Mouse (Mus musculus) c-Kit-negative CD71-positive TER-119-positive erythroid progenitor cells, embryonic 14.5 days (primary cell): ENCODE measurements at regions not wholly inside any gene's neighbourhood (a gene's known extent, or its start where the extent isn't known, plus 50 kb on each side); places are given as distances from the start of the nearest gene placed in this dataset.

Experiments used
- DNase-seq: peaks from one replicate; pipeline ENCODE4 v3.0.0-alpha.2; 2013; ENCODE audit warnings: low read depth, low spot score

DNA sequence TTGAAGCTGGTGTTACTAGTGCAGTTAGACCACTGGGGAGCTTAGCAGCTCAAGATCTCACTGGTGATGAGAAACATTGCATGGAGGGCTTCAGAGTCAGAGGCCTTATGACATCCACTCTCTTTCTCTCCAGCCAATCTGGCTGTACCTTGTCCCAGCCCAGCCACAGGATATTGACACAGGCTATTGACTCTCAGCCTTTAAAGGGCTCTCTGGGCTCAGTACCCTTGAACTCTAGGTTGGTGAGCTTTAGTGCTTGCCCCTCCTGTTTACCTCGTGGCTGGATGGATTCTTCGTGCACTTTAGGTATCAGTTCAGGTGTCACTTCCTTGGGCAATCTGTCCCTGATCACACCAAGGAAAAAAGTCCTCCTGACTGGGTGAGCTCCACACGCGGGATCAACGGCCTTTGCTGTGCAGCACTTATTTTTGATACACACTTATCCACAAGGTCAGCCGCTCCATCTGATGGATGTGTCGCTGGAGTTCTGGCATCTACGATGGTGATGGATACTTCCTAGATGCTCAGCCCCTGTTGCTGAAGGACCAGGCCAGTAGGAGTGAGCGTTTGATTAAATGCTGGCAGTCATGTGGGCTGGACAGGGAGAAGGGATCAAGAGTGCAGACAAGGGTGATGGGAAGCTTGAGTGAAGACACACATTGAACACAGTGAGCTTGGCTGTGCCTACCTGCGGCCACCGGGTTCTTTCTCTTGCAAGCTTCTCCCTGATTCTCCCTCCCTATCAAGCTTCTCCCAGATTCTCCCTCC, 177.7 kb downstream of the Snx10 start:
- DNase-seq, result no peak

DNA sequence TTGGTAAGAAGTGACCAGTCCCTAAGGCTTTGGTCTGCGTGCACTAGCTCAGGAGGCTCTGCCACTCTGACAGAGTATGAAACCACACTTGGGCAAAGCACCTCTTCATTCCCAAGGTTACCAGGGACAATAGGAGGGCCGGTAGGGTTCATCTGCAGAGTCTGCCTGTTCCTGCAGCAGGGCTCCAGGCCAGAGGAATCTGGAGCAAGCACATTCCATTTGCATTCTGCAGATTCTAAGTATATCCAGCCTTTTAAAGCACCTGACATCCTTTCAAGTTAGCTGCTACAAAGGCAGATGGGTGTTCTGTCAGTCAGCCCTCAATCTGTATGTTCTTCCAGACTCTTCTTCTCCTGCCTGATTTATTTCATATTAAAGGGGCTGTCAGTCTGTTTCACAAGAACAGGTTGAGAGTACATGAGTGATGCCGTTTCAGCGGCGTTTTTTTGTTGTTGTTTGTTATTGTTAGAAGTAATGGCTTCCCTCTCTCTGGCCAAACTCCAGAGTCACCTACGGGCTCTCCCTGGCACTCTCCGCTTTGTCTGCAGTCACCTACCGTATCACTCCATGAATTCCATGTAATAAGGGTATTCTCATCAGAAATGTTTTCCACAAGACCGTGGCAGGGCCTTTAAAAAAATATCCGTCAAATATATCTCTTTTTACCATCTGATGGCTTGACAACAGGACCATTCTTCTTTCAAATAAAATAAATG, 178.9 kb downstream of the Snx10 start:
- DNase-seq, result no peak

DNA sequence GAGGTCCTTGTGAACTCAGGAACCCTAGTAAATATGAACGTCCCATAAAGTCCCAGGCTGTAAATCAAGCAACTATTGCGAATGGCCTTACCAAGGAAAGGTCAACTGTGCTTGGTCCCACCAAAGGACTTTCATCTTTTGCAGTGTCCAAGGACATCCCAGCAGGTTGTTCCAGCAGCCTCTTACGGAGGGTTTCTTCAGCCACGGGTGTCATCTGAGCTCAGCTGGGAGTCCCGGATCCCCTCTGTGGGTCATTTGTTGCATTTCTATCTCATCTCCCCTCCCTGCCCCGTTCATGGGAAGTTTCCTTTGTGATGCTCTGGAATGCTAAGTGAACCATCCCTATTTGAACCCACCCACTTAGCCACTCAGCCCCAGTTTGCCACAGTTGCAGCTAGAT, 184.3 kb downstream of the Snx10 start:
- no peak for DNase-seq

DNA sequence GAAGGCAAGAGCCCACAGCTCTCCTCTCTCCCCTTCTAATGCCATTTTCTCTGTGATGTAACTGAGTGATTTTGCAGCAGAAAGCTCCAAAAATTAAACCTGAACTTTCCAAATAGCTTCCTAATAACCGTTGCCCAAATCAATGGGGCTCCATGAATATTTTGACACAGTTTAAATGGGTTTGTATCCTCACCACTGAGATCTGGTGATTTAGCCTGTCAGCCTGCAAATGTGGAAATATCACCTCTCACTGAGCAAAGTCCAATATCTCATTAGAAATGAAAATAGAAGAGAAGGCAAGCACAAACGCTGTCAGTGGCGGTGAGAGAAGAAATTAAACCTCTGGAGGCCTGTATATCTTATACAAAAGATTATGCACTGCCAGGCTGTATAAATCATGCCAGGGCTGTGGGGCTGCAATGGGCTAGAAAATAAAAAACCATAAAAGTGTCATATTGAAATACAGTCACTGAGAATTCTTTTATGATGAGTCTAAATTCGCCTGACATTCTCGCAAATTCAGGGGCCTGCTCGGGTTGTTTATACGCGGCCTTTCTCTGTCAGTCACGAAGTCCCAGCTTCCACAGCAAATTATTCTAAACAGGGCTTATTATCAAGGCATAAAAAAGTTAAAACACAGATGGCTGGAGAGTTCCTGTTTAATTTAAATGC, 185.1 kb downstream of the Snx10 start:
- no peak for DNase-seq

DNA sequence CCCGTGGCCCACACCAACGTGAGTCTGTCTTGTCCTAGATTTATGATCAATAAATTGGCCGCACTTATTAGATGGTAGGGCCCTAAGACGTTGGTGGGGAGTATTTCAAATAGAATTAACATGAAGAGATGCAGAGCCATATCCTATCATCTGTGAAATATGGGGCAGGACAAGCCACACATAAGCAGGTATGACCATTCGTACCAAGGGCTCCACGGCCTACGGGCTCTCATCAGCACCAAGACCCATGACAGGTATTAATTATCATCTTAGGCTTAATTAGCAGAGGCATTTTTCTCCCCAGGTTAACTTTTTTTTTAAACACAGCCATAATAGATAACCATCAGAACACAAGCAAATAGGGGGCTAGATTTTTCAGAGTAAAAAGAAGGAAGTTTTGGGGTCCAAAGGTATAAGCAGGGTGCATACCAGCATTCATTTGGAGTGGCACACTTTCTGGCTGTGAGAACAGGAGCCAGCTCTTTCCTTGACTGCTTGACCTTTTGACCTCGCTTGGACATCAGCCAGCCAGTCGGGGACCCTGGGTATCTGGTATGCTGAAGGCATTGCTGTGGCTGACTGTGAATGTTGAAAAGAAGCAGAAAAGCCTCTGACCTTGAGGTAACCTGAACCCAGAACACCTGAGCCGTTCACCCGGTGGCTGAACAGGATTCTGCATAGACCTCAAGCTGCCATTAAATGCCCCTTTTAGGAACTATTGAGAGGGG, 185.8 kb downstream of the Snx10 start:
- DNase-seq, result no peak

DNA sequence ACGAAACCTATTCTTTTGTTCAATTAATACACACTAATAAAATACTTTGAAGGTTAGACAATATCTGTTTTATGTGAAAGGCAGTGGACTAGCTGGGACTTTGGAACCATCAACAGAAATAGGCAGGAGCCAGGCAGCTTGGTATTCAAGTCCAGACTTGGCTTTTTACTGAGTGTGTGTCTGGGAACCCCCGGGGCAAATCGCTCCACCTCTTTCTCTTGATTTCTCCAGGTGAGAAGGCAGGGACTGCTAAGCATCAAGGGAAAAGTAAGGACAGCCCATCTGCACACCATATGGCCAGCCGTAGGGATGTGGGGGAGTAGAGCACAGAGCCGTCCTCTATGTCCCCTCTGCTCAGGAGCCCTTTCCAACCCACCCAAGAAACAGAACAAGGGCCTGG, 186.5 kb downstream of the Snx10 start:
- no peak for DNase-seq

DNA sequence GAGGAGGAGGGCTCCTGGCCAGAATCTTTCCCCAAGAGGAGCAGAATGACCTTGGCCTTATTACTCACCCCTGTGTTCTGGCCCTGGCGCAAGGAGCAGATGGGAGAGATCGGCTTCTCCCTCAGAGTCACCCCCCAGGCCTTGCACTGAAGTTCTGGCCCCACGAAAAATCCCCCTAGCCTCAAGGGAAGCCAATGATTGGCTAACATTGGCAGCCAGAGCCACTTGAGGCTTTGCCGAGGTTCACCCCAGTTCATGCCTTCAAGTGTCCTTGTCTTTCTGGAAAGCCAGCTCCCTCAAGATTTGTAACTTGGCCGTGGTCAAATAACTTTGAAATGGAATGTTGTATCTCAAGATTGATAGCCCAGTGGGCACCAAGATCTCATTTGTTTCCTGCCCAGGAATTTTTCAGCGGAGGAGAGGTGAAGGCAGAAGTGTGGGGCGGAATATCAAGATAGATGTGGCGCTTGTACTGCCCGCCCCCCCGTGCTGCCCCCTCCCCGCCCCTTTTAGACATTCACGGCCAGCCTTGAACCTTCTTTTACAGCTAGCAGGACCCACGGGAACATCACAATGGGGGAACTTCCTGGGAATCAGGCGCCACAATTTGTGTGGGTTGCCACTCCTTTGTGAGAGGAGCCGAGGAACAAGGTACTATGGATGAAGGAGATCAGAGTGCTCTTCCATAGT, 187.4 kb downstream of the Snx10 start:
- no peak for DNase-seq

DNA sequence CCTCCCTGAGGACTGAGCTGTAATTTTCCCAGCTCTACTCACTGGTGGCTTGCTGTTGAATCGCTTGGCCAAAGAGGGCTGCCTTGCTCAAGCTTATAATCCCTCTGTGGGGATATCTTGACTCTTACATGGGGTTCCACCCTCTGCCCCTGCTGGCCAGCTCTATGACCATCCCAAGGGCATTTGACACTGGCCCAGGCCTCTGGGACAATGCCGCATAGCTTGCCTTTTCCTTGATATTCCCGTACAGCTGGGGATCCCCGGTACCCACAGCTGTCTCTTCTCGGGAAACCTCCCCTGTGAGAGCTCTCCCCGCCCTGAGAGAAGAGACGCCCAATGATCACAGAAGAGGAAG, 187.9 kb downstream of the Snx10 start:
- DNase-seq, result no peak

DNA sequence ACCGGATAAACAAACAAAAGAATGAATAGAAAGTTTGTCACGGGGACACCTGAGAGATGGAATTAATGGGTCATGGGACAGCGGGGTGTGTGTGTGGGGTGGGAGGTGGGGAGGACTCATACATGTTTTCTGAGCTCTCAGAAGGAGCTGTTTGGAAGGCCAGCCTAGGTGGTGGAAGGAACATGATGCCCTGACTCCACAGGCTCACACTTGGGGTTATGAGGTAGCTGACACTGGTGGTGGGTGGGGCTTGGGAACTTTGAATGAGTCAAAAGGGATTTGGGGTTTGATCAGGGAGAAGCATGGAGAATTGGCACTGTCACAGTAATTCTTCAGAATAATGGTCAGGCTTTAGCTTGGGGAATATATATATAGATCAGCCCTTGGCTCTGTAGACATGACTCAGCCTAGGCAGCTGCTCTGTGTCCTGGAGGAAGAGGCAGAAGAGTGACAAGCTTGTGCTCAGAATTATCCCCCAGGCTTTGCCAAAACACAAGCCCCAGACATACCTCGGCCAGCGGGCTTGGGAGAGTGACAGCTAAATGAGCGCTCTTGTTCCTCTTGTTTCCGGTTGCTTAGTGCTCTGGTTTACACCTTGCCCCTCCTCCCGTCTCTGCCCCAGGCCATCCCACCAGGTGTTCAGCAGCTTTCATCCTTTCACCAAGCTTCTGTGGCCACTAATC, 191.6 kb downstream of the Snx10 start:
- no peak for DNase-seq

DNA sequence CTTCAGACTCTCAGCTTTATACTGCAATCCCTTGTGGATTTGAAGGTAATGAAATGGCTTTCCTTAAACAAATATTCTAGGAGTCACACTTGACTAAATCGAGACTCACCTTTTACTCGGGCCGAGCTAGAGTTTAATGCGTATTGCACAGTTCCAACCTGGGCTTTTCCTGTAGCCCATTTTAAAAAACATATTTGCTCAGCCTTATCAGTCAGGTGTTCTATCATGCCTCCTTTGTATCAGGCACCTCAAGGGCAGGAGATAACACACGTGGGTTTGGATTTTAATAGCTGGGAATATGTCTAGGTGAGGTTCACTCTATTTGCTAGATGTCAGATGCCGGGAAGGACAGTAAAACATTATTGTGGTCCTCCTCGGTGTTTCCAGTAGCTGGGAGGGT, 193.7 kb downstream of the Snx10 start:
- no peak for DNase-seq

DNA sequence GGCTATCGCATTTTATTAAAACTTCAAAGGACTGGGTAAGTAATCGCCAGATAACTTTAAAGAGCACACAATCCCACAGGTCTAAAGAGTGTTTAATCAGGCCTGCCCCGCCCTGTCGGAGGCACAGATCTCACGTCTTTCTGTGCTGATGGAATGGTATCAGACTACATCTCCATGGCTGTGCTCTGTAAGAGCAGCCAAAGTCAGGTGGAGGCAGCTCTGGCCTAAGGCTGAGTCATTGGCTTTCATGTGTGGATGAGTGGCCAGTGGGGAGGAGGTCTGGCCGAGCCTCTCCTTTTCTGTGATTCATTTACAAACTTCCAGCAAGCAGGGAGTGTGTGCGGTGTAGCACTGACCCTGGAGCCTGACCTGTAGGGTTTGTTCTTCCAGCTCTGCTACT, 197.0 kb downstream of the Snx10 start:
- no peak for DNase-seq

DNA sequence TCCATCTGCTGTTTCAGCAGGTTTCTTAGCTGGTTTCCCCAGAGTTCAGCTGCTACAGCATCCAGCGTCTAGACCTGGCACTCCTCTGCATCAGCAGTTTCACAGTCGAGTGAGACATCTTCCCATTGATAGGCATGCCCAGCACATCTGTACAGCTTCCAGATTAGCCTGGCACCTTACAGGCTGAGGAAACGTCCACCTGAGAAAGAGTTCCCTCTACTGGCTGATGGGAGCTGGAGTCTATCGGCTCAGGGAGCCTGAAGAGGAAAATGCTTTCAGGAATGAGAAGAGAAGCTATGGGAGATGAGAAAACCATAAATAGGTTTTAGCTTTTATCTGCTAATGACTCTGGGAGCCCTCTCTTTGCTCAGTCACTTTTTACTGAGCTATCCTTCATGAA, 199.4 kb downstream of the Snx10 start:
- no peak for DNase-seq

DNA sequence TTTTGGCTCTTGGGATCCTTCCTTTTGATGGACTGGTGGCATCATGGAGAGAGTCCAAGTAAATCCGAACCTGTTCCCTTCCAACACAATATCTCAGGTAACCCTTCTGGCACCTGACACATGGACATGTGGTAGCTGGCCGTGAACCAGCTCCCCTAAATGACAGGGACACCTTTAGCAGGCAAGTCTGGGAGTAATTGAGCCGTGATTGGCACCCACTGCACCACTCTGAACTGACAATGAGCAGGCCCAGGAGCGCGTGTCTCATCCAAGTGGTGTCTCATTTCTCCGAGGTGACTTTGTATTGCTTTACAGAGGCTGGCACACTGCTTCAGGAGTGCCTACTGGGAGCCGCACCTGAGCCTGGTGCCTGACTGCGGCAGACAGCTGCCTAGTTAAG, 203.5 kb downstream of the Snx10 start:
- no peak for DNase-seq

DNA sequence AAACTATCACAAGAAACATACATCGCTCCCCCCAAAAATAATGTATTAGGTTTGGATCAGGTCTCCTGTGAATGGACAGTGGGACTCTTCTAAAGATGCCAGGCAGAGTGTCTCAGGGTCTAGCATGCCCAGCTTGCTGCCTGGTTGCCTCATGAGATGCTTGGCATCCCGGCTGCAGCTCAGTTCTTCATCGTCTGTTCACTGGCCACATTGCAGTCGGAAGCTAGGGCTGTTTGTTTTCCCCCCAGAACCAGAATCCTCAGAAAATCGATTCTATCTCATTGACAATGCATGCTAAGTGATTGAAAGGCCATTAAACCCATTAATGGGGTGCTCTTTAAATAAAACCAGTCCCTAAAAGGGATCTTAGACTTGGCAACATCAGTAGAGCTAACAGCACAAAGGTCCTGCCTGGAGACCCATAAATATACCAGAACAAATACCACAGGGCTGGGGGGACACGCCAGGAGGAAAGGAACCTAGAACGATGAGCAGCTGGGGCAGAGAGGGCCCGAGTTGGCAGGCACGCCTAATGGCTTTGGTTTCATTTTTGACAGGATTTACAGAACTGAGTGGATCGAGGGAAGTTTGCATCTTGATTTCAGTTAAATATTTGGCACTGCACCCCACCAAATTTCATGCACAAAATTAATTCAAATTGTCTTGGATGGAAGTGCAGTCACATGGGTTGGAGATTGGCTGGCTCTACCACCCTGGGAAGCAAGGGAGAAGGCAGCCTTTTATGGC, 205.3 kb downstream of the Snx10 start:
- no peak for DNase-seq

DNA sequence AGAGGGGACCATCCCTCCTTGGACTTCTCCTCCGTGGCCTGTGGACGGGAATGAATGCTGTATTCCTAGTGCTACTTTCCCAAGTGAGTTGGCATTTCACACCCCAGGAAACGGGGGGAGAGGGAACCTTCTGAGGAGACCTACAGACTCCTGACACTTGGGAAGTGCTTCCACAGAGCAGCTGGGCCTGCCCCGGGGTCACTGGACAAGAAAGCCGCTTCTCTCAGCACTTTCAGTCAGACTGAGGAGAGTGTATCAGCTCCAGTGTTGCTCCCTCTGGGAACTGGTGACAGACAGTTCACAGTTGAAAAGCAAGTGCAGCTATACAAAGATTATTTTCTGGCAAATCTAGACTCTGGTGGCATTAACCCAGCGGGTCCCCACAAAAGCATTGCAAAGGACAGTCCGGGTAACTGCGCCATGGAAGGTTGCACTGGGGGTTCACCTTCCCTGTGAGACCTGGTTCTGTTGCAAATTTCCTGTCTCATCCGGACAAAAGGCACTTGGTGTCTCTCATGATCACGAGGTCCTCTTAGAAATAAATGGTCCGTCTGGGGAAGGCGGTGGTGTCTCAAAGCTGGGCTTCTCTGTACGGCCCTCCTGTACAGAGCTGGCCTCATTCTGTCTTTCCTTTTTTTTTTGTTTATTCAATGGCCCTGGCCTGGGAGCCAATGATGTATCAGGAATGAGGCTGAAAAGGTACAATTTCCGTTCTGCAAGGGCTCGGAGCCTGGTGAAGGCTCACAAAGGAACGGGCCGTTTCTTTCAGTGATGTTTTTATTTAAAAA, 207.1 kb downstream of the Snx10 start:
- no peak for DNase-seq

DNA sequence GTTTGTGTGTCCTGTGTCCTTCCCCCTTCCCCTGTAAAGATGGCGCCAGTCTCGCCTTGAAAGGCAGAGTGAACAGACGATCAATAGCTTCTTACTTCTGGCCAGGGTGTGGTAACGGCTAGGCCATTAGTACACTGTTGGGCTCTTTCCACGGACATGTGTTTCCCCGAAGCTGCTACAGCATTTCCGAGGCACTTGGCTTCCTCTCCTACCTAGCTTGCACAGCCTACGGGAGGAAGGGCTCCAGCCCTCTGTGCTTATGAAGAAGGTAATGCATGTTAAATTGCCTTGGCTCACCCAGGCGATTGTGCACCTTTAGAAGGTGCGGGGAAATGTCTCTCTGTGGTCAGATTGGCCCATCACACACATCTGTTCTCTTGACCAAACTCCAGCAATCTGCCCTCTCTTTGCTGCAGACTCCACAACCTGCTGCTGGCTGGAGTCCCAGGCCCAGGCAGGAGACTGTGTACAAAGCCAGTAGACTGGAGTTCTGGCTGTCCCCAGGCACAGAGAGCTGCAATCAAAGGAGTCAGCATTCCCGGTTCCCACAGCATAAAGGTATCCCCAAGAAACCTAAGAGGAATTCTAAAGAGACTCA, 208.7 kb downstream of the Snx10 start:
- no peak for DNase-seq

DNA sequence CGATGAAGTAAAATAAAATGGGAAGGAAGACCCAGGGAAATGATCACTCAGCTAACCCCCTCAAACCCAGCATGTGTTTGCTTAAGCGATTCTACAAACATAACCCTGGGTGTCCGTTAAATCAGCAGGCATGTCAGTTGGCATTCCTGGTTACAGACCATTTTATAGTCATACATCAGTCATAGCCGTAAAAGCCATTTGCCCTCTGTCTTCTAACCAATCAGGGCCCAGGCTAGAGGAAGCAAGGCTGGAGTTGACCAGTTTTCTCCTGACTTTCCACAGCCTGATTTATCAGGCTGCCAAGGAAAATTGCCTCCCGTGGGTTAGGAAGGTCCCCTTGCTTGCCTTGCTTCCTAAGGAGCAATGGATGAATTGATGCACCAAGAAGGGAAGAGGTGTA, 212.3 kb downstream of the Snx10 start:
- no peak for DNase-seq

DNA sequence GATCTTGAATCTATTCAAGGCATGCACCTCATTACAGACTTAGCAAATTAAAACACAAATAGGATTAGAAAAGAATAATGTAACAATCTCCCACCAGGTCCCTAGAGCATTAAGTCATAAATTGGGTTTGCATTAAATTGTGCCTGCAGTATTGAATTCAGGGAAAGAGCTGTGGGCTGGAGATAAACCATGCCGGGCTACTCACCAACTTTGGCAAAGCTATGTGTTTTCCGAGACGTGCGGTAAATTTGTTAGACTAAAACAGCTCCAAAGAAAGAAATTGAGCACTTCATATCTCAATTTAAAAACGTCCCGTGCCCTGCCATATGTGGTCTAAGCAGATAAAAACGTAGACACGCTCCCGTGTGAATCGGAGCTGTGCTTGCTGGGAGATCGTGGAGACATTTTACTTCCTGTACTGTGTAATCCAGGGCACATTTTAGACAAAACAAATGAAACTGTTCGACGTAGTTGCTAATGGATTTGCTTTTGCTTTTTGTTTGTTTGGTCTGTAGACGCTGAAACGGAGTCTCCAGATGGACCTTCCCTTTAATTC, 219.5 kb downstream of the Snx10 start:
- no peak for DNase-seq

DNA sequence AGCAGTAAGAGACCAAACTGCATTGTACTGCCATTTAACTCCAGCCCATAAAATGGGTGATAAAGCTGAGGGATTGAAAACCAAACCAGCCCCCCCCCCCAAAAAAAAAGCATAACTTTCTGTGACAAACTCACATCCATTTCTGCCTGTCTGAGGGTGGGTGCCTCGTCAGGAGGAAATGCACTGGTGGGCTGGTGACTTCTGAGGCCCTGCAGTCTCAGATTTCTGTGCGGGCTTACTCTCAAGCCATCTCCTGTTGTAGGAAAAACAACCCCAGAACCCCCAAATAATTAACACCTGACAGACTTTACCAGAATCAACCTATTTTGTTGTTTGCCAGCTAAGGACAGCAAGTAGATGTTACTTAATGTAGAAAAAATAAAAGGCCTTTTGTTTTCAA, 220.9 kb downstream of the Snx10 start:
- DNase-seq, result no peak
